Mouse (Mus musculus) megakaryocyte, embryonic 14.5 days (primary cell): ENCODE data around the gene Lrrc4b.

Source experiments
- FLI1 ChIP-seq: IDR thresholded peaks from 2 replicates; pipeline ENCODE4 v1.6.1; 2012; ENCODE audit warnings: low read length, inconsistent platforms, mixed read lengths
- GATA1 ChIP-seq: IDR thresholded peaks from 3 replicates; pipeline ENCODE4 v1.6.1; 2012; ENCODE audit warnings: mixed read lengths, low read length, inconsistent platforms, borderline replicate concordance

DNA sequence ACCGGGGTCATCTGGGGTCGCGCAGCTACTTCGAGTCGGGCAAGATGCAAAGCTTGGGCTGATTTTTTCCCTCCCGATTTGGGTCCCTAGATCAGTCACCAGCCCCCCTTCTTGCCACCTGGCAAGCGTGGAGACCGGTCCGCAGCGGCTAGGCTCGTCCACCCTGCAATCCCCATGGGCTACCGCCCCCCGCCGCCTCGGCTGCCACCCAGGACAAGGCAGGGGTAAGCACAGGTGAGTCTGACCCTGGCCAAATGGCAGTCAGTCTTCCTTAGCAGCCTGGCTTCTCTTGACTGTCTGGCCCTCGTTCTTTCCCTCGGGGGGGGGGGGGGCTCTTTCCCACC, 44.1 kb upstream of the Lrrc4b start:
- TF ChIP-seq GATA1 (no peak), FLI1 (no peak)
